Mouse (Mus musculus) liver, embryonic 14.5 days (tissue): Measurements from ENCODE around the gene Crtam.

Source experiments
- CTCF ChIP-seq: IDR thresholded peaks from 2 replicates; pipeline ENCODE4 v1.5.1; 2016; ENCODE audit warnings: antibody characterized with exemption, low read depth, control low read depth
- EP300 ChIP-seq: IDR thresholded peaks from 2 replicates; pipeline ENCODE4 v1.6.1; 2016; ENCODE audit warnings: antibody characterized with exemption, low read depth

DNA sequence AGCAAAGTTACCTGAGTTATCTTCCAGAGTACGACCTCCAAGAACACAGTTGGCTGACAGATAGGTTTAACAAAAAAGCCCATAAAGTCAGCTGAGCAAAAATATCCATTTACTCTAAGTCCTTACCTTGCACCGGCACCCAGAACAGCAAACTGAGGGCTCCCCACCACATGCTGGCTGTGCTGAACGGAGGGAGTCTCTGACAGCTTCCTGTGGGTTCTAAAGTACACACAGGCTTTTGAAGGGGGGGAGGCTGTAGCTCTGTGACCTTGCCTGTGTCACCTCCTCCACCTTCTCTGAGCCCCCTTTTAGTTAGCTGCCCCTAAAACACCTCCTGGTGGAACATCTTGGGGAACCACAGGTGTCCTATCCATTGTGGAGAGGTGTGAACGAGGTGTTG, at the start of gene Crtam:
- no peak for TF ChIP-seq CTCF
- TF ChIP-seq EP300: no peak
